Mouse (Mus musculus) hindbrain, embryonic 10.5 days (tissue): ENCODE data around the gene Pacrg. TPM values are rescaled to one million over a fixed set of nuclear protein-coding genes. Genes with fewer than 3 reads are reported as not detected.

Experiments used
- DNase-seq: peaks from one replicate; pipeline ENCODE4 v3.0.0-alpha.2; 2017; ENCODE audit warnings: low spot score
- H3K27ac ChIP-seq: fragments of 300-500 bp; sonication (generic); 2 replicates; pipeline ENCODE4 v1.5.1; 2016; ENCODE audit warnings: mild to moderate bottlenecking, moderate library complexity
- H3K27me3 ChIP-seq: fragments of 300-500 bp; sonication (generic); 2 replicates; pipeline ENCODE4 v1.6.1; 2016; ENCODE audit warnings: mild to moderate bottlenecking; ENCODE audit not compliant: poor library complexity, insufficient read depth, severe bottlenecking
- H3K36me3 ChIP-seq: fragments of 300-500 bp; sonication (generic); 2 replicates; pipeline ENCODE4 v1.6.1; 2016; ENCODE audit warnings: mild to moderate bottlenecking, moderate library complexity
- H3K4me1 ChIP-seq: fragments of 300-500 bp; sonication (generic); replicated peaks from 2 replicates; pipeline ENCODE4 v1.6.1; 2016; ENCODE audit warnings: mild to moderate bottlenecking
- H3K4me3 ChIP-seq: fragments of 300-500 bp; sonication (generic); 2 replicates; pipeline ENCODE4 v1.5.1; 2016; ENCODE audit warnings: mild to moderate bottlenecking, moderate library complexity
- H3K9me3 ChIP-seq: fragments of 300-500 bp; sonication (generic); 2 replicates; pipeline ENCODE4 v1.6.1; 2016; ENCODE audit warnings: mild to moderate bottlenecking, moderate library complexity
- WGBS: fragments of 180-500 bp; shearing (Covaris S2); methylation state at CpG from one replicate; pipeline ENCODE4 v1.1.7; 2016; 5-methylcytosine and 5-hydroxymethylcytosine counted together
- polyA plus RNA-seq: library from polyadenylated mRNA; unstranded; fragments of >200 nt; fragmentation: Nextera tagmentation; extraction: Ambion mirVana; gene quantifications from 2 replicates; pipeline ENCODE4 v1.2.1, GENCODE M21; 2016

The Pacrg gene
- polyA plus RNA-seq, 1 experiment from 2014 or later: 5.5 TPM

DNA sequence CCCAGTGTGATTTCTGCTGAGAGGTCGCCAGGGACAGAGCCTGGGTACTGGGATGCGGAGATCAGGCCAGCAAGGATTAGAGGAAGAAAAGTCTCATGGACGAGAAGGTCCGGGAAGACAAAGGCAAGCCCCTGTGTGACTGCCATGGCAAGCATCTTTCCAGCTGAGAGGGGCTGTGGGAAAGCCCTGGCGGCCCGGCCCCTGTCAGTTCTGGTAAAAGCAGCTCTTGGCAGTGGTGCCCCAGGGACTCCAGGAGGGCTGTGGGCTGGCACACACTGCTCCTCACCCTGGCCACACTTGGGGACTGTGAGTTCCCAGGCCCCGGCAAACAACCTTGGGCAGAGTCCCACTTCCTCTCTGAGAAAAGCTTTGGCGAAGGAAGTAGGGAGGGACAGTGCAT lies 445.3 kb downstream of the Pacrg start:
- peaks cover 71% of the 10 kb centered on the region for H3K4me1 ChIP-seq
- 37% methylated on average over 8 of the region's 8 CpGs for WGBS
- no peak overlapping the region for H3K4me3 ChIP-seq
- peaks cover 10% of the 10 kb centered on the region; the same call in 1 of the 2 replicates for H3K27me3 ChIP-seq
- DNase-seq: no peak
- no peaks in the 10 kb centered on the region for H3K36me3 ChIP-seq
- peak overlapping the region; percentile 77 for H3K27ac ChIP-seq
- no peaks in the 10 kb centered on the region for H3K9me3 ChIP-seq

DNA sequence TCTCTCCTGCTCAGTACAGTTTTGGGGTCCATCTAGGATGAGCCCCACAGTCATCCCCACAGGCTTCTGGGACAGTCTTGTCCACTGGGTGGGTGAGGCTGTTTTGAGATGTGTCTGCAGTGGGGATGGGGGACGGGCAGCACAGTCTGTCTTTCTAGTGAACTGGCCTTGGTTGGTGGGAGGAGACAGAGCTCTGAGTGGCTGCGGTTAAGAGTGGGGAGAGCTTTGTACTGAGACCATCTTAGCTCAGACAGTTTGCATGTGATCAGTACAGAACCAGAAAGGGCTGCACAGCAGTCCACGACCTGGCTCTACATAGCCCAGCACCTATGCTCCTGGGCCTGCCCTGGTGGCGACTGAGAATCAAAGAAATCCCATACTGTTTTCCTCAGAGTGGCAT lies 446.3 kb downstream of the Pacrg start:
- Histone ChIP-seq H3K4me3 (no peak overlapping the region), H3K36me3 (no peaks in the 10 kb centered on the region), H3K27ac (peak overlapping the region; percentile 56), H3K4me1 (peaks cover 71% of the 10 kb centered on the region), H3K9me3 (no peaks in the 10 kb centered on the region), H3K27me3 (peaks cover 10% of the 10 kb centered on the region; the same call in 1 of the 2 replicates)
- WGBS: 87% methylated on average over 4 of the region's 4 CpGs
- no peak for DNase-seq

DNA sequence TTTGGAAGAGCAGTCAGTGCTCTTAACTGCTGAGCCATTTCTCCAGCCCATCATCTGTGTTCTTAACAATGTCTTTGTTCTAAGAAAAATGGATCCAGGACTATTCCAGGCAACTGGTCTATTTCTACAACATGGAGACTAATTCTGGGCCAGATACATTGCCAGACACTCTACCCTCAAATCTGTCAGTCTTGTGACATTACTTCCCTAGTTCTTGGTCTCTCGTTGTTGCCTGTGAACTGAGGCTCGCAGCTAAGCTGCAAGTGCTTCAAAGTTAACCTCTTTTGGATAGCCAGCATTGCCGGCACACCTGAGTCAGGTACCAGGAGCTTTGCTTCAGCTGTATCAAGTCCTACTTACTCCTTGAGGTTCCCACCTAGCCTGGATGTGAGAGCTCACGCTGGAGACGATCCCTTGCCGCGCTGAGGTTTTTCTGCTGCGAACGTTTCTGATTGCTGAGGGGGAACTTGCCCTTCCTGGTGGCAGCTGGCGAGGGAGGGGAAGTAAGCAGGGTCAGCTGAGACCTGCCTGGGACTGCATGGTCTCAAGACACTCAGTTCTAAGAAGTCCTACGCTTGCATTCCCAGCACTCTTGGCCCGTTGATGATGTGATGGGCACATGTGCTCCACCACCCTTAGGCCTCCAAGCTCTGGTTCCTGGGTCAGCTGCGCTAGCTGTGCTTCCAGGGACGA lies 447.6 kb downstream of the Pacrg start:
- Histone ChIP-seq H3K27me3 (peaks cover 10% of the 10 kb centered on the region; the same call in 1 of the 2 replicates), H3K4me3 (no peak overlapping the region), H3K36me3 (no peaks in the 10 kb centered on the region), H3K9me3 (no peaks in the 10 kb centered on the region), H3K4me1 (peaks cover 63% of the 10 kb centered on the region), H3K27ac (no peak overlapping the region)
- DNase-seq: no peak
- 83% methylated on average over 14 of the region's 14 CpGs for WGBS

DNA sequence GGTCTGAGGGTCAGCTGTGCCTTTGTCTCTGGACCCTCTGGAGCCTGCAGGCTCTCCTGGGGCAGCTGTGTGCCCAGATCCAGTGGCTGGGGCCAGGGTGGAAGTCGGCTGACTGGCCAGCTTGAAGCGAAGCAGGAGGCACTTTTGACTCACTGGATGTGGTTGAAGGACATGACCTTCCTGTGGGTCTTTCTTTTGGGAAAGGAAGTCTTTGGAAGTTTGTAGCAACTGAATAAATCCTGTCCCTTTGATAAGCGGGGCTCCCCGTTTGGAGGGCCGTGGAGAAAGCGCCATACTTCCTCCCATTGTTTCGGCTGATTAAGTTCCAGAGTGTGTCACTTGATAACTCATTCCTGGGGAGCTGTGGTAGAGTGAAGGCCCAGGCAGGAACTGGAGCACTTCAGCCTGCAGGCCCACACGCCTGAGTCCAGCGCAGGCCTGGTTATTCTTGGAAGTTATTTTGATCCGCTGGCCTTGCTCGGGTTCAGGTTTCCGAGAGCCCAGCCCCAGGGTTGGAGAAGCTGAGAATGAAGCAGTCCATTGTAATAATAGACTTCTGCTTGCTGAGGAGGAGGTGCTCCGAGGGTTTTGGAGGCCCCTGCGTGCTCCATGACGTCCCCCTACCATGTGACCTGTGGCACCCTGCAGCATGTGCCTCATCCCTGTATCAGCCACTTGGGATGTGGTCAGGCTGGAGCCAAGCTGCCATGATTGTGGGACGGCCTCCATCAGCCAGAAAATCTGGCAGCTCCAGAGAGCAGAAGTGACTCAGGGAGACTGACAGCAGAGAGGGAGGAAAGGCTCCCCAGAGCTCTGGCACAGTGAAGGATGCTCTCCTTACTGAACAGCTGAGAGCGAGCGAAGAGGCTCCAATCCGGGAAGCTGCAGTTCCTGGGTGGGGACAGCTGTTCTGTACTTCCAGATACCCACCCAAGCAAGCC lies 449.6 kb downstream of the Pacrg start:
- 47% methylated on average over 19 of the region's 19 CpGs for WGBS
- peak; percentile 59 for DNase-seq
- Histone ChIP-seq H3K4me1 (peaks cover 48% of the 10 kb centered on the region), H3K36me3 (no peaks in the 10 kb centered on the region), H3K27ac (peak overlapping the region; percentile 83), H3K9me3 (no peaks in the 10 kb centered on the region), H3K27me3 (peaks cover 10% of the 10 kb centered on the region; the same call in 1 of the 2 replicates), H3K4me3 (no peak overlapping the region)

DNA sequence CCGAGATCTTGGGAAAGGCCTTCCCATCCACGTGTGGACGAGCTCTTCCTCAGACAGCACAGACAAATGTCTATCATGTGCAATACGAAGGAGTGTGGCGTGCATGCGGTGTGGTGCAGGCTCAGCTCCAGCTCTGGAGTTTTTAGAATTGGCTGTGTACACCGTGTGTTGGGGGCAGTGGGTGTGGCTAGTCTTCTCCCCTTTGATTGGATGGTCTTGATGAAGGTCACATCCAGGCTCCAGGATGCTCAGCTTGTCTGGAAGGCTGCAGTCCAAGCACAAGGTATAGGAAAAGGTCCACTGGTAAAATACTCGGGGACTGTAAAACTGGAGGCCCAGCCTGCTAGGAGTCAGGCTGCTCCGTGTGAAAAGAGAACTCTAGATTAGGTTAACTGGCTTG lies 450.4 kb downstream of the Pacrg start:
- no peaks in the 10 kb centered on the region for H3K36me3 ChIP-seq
- WGBS: 86% methylated on average over 9 of the region's 9 CpGs
- peak overlapping the region; percentile 83 for H3K27ac ChIP-seq
- no peaks in the 10 kb centered on the region for H3K9me3 ChIP-seq
- no peak for DNase-seq
- no peak overlapping the region for H3K4me3 ChIP-seq
- peaks cover 10% of the 10 kb centered on the region; the same call in 1 of the 2 replicates for H3K27me3 ChIP-seq
- H3K4me1 ChIP-seq: peaks cover 41% of the 10 kb centered on the region

DNA sequence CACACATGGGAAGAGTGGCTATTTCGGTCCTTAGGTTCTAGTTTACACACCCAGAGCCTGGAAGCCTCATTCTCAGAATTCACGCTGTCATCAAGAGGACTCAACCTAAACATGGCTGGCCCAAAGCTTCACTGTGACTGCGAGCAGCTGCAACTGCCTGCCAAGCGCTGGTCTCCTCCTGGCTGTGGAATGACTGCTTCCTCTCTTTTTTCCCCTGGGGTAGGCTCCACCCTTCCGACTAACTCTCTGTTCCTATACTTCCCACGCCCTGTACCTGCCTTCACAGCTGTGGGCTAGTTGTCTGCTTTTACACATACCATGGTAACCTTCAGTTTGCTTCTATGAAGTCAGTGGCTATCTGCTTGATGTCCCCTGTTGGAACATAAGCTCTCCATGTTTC lies 453.6 kb downstream of the Pacrg start:
- Histone ChIP-seq H3K9me3 (no peaks in the 10 kb centered on the region), H3K36me3 (no peaks in the 10 kb centered on the region), H3K27me3 (no peaks in the 10 kb centered on the region), H3K4me1 (peaks cover 29% of the 10 kb centered on the region), H3K27ac (no peak overlapping the region), H3K4me3 (no peak overlapping the region)
- no peak for DNase-seq
- 79% methylated on average over 6 of the region's 6 CpGs for WGBS

DNA sequence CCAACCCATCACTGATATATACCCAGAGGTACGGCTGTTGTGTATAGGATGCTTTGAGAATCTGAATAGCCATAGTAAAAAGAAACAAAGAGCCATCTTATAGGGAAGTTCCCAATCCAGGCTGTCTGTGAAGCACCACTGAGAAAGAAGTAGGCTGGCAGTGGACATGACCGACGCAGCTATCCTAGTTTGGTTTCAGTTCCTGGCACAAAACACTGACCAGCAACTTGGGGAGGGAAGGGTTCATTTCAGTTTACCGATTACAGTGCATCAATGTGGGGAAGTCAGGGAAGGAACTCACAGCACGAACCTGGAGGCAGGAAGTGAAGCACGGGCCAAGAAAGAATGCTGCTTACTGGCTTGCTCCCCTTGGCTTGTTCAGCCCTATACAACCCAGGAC lies 456.7 kb downstream of the Pacrg start:
- DNase-seq: no peak
- Histone ChIP-seq H3K4me3 (no peak overlapping the region), H3K9me3 (no peaks in the 10 kb centered on the region), H3K27ac (no peak overlapping the region), H3K27me3 (no peaks in the 10 kb centered on the region), H3K36me3 (no peaks in the 10 kb centered on the region), H3K4me1 (peaks cover 13% of the 10 kb centered on the region)
- 91% methylated on average over 6 of the region's 6 CpGs for WGBS

DNA sequence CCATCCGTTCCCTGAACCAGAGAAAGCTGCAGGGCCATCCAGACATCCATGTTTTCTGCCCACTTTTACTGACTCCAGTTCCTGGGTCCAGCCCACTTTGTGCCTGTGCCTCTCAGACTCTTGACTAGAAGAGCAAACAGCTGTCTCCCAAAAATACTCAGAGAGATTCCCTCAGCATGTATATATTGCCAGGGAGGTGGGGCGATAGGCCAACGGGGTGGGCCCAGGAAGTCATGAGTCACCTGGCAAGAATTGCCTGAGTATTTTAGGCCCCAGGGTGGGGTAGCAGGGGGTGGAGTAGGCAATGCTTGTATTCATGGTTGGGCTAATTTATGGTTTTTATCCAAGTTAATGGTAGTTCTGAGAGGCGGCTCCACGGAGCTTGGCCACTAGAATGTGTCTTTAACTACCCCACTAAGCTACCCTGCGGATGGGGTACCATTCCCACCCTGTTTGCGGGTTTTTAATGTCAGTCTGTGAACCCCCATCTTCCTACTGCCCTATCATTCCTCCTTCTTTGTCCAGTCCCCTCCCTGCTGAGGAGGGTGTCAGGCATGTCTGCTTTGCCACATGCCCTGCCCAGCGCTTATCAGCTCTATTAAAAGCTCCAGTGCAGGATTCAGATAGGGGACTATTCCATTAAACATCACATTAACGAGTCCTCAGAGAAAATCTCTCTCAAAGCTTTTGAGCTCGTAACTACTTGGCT lies 461.5 kb downstream of the Pacrg start:
- H3K36me3 ChIP-seq: no peaks in the 10 kb centered on the region
- no peaks in the 10 kb centered on the region for H3K27me3 ChIP-seq
- peak overlapping the region; percentile 23; the same call in 1 of the 2 replicates for H3K27ac ChIP-seq
- no peak overlapping the region for H3K4me3 ChIP-seq
- 93% methylated on average over 10 of the region's 10 CpGs for WGBS
- no peak for DNase-seq
- peaks cover 26% of the 10 kb centered on the region for H3K4me1 ChIP-seq
- H3K9me3 ChIP-seq: no peaks in the 10 kb centered on the region

DNA sequence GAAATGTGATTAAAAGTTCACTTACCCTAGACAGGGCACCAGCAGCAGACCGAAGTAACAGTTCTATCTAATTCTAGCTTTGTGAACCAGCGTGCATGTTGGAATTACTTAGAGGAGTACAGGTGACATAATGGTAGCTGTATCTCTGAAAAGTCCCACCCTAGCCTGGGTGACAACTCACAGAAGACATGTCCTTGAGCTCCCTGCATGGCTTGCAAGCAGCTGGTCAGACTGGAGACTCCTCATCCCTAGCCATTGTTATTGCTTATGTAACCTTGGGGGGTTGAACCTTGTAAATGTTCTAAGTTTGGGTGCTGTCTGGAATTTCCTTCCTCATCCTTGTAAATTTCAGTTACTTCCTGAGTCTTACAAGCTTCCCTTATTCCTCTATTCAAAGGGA lies 462.5 kb downstream of the Pacrg start:
- Histone ChIP-seq H3K4me3 (no peak overlapping the region), H3K36me3 (no peaks in the 10 kb centered on the region), H3K27ac (no peak overlapping the region), H3K4me1 (peaks cover 36% of the 10 kb centered on the region), H3K9me3 (no peaks in the 10 kb centered on the region), H3K27me3 (no peaks in the 10 kb centered on the region)
- 98% methylated on average over 2 of the region's 2 CpGs for WGBS
- DNase-seq: no peak

DNA sequence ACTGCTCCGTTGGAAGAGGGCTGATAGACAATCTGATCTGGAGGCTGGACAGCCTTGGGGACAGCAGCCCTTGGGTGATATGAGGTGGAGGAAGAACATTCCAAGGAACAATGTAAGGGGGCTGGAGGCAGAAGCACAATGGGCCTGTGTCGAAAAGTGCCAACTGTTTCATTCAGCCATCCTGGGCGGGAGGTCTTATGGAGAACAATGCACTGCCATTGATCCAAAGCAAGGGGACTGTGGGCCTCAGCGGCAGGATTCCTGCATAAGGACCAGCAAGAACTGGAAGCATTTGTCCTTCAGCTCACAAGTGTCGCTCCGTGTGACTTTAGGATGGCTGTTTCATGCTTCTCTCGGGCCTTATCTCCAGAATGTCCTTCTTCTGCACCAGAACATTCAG lies 465.8 kb downstream of the Pacrg start:
- 28% methylated on average over 7 of the region's 7 CpGs for WGBS
- no peak overlapping the region for H3K4me3 ChIP-seq

DNA sequence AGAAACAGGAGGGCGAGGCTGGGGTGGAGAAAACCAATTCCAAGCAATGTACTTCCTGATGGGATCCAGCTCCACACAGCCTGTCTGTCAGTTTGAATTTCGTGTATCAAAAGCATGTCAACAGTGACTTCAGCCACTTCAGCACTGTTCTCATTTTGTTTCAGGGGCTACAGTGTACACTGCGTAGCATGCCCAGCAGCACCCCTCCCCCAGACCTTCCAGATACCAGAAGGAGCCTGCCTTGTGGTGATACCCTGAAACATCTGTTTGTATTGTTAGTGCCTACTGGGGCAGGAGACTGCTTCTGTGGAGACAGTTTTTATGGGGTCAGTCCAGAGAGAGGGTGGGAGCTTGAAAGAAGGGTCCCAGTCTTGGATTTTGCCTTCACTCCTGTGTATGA lies 466.4 kb downstream of the Pacrg start:
- H3K9me3 ChIP-seq: no peaks in the 10 kb centered on the region
- WGBS: 64% methylated on average over 3 of the region's 3 CpGs
- no peak overlapping the region for H3K4me3 ChIP-seq
- DNase-seq: no peak
- H3K36me3 ChIP-seq: no peaks in the 10 kb centered on the region
- H3K27ac ChIP-seq: peak overlapping the region; percentile 81
- H3K27me3 ChIP-seq: no peaks in the 10 kb centered on the region
- peaks cover 40% of the 10 kb centered on the region for H3K4me1 ChIP-seq

More for the DNA sequence above, 465.8 kb downstream of the Pacrg start:
- Histone ChIP-seq H3K27ac (peak overlapping the region; percentile 81), H3K4me1 (peaks cover 44% of the 10 kb centered on the region), H3K27me3 (no peaks in the 10 kb centered on the region), H3K36me3 (no peaks in the 10 kb centered on the region), H3K9me3 (no peaks in the 10 kb centered on the region)
- peak; percentile 48 for DNase-seq

DNA sequence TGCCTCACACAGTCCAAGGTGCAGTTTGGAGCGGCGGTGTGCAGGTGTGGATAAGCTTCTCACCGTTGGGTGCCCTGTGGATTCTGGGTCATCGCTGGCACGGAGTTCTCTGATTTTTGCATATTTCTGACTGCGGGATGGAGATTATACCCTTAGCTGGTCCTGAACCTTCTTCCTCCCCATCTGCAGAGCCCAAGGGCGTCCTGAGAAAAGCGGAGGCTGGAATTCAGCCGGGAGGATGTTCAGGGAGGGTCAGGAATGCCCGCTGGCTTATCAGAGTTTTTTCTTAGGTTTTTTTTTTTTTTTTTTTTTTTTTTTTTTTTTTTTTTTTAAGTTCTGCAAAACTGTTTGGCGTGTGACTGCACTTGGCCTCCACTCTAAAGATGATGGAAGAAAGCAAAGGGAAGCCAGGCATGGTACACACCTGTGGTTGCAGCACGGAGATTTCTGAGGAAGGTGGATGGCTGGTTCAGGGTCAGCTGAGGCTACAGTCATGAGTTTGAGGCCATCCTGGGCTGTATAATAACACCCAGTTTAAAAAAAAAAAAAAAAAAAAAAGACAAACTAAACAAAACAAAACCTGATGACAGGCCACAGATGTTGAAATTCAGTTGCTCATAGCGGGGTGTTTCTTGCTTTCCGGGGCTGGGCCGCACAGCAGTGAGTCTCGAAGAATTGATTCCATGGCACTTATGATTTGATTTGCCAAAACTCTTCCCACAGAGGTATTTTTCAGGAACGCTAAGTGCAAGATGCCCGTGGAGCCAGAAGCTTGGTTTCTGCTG lies 467.9 kb downstream of the Pacrg start:
- Histone ChIP-seq H3K4me3 (no peak overlapping the region), H3K27me3 (no peaks in the 10 kb centered on the region), H3K27ac (0 out of 2 replicates have a peak overlapping the region, but pooled peaks have one; percentile 81), H3K9me3 (no peaks in the 10 kb centered on the region), H3K4me1 (peaks cover 40% of the 10 kb centered on the region), H3K36me3 (no peaks in the 10 kb centered on the region)
- WGBS: 69% methylated on average over 18 of the region's 18 CpGs
- no peak for DNase-seq
